Mouse (Mus musculus): ENCODE measurements at regions not wholly inside any gene's neighbourhood (a gene's known extent, or its start where the extent isn't known, plus 50 kb on each side); places are given as distances from the start of the nearest gene placed in this dataset.

DNA sequence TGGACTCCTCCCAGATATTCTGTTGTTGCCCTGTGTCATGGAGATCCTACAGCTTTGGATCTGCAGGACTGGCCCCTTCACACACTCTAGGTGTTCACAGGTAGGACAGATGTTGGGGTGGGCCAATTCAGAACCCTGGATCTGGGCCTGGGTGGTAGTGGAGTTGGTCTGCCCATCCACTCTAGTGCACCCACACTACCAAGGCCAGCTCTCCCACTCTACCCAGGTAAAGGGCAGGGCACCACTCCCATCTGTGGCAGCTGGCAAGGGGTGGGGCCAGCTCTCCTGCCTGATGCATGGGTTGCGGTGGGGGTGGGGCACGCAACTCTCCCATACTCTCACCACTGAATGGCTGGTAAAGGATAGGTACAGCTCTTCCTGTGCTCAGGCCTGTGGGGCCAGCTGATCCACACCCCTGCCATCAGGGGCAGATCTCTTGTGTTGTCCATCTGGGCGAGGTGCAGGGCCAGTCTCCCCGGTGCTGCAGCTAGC, 76.5 kb downstream of the Gja1 start:
- no peak for DNase-seq

DNA sequence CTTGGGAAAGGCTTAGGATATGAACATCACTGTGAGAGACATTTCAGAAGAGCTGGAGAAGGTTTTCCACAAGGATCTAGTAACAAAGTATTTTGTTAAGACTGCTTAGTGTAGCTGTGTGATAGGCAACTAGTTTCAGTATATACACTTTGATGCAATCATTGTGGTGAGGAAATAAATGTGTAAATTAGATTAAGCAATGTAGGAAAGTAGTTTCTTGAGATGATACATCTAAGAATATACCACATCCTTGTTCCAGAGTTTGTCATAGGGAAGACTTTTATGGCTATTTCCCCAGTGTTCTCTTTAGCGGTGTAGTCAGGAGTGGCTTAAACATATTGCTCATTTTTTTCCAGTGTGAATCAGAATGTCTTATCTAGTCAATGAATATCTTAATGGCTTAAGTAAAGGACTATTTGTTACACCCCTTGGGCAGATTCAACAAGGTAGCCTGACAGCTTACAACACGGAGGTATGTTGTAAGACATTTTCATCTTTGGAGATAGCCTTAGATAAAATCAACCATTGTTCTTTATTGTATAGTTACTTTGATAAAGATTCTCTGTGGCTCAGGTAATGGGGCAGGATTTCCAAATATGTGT, 78.8 kb downstream of the Gja1 start:
- no peak for DNase-seq

DNA sequence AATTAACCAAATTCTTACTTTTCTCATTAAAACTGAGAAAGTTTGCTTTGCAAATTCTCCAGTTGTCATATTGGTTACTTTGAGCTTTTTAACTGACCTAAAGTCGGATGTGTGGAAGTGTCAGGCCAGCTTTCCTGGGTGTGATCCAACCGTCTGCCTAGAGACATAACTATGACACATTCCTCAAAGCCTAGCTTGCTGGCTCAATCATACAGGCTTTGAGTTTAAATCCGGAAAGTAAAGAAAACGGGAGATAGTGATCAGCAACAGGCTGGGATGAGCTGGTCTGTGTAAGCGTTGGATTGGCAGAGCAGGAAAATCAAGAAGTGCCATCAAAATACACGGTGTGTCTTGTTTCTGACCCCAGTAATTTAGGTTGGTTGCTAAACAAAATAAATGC, 91.4 kb downstream of the Gja1 start:
- no peak for DNase-seq

DNA sequence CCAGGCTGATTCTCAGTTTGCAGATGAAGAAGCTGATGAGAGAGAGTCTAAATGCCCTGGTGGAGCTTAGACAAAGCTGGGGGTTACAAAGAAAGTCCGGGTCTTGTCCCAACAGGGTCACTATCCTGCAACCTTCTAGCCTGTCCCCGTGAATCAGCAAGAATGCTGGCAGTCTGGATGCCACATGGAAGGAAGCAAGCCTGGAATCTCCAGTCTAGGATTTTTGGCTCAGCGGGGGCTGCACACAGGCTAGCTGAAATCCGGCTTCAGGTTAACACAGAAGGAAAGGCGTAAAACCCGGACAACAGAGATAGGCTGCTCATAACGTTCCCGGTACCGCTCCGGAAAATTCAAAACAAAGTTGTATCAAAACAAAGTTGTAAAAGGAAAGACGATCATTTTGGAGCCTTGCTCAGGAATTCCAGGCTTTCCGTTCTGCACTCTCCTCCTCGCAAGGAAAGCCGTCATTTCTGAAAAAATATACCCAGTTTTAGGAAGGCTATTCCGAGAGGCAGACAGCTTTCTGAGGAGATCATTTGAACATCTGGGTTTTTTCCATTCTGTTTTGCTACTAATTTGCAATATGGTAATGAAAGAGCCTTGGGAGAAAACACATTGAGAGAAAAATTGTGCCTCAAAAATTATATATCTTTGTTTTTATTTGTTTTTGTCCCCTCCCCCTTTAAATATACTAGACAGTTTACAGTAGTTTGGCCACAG, 92.0 kb downstream of the Gja1 start:
- DNase-seq = peak; percentile 12 to 26

DNA sequence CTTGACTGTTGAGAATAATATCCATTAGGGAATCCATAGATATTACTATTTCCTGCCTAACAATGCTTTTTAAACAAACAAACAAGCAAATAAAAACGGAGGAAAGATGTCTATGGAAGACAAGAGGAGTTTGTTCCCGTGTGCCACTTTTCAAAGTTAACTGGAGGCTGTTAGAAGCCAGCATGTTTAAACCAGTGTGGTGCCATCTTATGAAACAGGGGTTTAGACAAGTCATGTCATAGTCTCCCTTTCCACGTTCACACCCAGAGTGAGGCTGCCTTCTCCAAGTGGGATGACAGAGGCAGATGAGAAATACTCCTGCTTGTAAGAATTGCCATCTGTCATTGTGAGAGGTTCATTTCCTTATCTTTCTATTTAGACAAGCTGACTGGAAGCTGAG, 92.8 kb downstream of the Gja1 start:
- DNase-seq = no peak

DNA sequence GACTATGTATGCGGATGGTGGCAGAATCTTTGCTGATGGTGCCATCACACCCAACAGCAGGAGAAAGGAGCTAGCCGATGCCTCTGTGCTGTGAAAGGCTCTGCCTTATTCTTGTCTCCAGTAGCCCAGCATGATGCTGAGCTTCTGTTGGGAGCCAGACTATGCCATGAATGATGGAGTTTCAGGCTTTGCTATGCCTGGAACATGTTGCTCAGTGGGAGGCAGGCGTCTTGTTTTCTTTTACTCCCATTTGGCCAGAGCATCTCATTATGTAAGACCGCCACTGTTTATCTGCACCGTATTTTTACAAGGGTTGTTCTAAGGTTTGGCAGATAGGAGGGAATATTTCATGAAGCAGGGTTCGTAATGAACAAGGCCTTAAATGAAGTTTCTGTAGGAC, 97.8 kb downstream of the Gja1 start:
- no peak for DNase-seq

DNA sequence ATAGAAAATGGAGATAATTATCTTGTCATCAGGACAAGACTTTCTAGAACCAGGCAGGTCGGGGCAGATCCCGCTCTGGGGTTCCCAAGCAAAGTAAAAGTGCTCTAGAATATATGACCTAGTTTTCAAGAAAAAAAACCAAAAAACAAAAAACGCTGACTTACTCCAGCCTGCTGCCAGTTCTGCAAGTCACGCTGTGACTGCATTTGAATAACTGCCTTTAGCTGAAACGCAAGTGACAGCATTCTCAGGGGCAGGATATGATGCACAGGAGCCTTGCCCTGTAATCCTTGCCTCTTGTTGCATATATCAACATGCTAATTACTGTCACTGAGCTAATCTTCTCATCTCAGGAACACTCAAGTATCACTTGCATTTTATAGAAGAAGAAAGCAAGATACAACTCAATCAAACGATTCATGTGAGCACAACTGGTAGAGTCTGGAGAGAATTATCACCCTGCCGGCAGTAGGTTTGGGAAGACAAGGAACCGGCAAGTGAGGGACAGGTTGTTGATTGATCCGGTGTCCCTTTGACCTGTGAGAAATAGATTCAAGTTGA, 105.1 kb downstream of the Gja1 start:
- DNase-seq = no peak

DNA sequence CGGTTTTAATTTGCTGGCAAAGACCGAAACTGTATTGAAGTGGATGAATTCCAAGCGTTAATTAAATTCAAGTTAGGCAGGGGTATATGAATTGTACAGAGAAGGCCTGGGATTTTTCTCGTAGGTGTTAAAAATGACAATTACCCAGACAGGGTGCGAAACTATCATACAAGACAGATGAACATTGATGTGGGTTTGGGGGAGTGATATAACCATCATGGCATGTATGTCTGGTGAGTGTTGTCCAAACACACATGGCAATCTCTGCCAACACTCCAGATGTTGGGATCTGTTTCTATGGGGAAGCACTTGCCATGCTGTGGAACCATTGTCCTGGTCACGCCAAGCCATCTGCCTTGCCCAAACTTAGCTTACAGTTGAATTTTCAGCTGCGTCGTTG, 107.8 kb downstream of the Gja1 start:
- DNase-seq = no peak

DNA sequence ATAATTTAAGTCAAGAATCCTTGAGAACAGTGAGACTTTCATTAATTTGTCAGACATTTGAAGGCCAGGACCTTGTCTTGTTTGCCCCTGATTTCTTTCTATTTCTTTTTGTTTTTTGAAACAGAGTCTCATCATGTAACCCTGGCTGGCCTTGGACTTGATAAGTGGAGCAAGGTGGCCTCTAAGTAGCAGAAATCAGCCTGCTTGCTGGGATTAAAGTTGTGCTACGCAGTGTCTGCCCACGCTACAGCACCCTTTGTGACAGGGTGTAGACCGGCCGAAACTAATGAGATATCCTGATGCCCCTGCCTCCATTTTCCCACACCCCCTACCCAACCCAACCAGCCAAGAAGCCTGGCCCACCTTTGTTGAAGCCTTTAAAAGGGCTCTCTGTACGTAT, 108.6 kb downstream of the Gja1 start:
- no peak for DNase-seq

DNA sequence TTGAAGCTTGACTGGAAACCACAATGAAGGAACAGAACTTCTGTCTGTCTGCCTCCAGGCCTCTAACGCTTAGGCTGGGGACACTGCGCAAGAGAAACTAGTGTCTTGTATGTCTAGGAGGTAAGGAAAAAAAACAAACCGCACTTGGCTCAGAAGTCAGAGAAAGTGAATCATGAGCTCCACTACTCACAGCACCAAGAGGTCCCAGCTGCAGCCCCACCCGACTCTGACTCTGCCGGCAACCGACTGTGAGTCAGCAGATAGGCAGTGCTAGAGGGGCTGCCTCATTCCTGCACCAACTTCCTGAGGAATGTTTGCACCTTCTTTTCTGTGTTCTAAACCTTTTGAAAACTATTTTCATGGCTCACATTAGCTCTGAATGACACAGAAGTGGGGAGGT, 109.5 kb downstream of the Gja1 start:
- peak; percentile 9 to 48 for DNase-seq

DNA sequence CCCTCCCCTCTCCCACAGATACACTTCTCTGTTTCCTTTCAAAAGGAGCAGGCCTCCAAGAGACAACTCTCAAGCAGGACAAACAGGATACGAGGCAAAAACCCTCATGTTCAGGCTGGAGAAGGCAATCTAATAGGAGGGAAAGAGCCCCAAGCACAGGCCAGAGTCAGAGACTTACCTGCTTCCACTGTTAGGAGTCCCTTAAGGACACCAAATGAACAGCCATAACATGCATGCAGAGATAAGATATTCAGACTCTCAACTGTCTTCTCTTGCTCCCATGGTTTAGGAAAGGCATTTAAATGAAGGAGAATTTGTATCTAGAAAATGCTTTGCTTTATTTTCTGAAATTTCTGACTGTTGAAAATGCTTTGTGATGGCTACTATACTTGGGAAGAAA, 116.3 kb downstream of the Gja1 start:
- DNase-seq = no peak

DNA sequence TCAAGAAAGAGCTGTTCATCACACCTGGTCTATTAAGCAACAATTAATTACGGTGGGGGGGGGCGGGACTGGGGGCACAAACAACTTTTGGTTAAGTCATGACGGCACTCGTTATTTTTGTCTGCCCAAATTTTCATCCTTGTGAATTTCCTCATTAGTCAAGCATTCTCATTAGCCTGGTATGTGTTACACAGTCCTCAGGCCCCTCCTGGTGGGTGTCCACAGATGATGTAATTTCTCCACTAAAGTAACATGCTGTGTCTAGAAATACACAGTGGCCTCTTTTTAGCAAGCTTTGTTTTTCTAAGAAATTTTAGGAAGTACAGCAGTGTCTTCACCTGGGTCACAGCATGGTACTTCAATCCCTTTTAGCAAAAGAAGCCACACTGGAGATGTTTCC, 118.2 kb downstream of the Gja1 start:
- DNase-seq = no peak

DNA sequence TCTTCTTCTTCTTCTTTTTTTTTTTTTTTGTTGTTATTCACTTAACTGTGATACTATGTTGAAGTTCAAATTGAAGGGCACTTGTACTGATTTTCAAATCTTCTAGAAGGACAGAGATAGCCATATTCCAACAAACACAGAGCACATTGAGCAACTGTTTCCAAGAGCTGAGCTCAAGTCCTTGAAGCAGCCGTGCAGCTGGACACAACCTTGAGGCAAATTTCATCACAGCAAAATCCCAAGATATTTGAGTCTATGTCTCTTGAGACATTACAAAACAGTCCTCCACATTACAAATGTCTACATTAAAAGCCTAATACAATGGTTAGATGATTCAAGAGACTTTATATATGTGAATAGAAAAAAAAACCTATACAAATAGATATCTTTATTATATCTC, 141.9 kb downstream of the Gja1 start:
- DNase-seq = no peak

DNA sequence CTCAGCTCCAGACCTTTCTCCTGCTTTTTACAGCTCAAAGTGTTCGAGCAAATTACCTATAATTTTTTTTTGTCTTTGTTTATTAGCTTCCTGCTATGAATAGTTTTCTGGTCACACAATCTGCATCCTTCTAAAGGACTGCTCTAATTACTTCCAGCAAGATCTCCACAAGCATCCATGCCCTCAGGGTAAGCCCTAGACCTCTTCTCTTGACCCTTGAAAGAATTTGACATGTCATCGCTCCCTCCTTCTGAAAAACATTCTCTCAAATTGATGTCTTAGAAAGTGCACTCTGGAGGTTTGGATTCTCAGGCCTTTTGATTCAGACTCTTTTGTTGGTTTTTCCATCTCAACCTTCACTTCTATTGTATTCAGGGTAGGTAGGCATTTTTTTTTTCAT, 148.7 kb downstream of the Gja1 start:
- no peak for DNase-seq

DNA sequence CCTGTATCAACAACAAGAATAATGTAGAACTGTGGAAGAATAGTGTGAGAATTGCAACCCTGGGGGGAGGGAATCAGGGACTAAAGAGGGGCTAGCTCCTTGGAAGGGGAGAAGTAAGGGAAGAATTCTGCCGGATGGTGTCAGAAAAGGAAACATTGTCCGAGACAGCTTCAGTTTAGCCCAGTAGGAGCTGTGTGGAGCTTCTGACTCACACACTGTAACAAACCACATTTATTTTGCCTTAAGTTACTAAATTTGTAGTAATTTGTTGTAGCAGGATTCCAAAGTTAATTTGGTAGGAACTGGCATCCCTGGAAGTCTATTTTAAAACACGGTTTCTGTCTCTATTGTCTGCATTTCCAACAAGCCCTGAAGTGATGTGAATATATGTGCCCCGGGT, 160.0 kb downstream of the Gja1 start:
- DNase-seq = no peak

DNA sequence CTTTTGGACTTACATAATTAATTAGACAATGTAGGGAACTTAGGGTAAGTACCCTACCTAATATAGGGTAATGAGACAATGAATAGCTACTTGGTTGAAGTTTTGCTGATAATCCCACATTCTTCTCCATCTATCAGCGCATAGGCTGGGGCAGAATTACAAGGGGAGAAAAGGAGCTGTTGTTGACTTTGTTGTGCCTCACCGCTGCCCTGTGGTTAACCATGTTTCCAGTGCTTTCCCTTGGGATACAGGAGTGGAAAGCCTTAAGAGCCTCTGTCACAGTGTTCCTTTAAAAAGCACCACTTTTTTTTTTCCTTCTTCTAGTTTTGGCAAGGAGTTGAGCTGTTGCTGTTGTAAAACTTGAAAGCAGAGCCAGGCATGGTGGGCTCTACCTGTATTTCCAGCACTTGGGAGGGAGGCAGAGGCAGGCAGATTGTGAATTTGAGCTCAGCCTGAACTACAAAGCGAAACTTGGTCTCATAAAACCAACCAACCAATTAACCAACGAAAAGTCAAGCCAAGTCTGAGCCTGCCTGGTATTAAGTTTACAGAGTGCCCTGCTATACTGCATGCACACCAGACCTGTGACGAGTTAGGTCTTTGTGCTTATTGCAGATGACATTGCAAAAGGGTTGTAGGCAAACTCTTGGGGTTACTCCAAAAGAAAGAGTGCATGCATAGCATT, 162.8 kb downstream of the Gja1 start:
- no peak for DNase-seq

DNA sequence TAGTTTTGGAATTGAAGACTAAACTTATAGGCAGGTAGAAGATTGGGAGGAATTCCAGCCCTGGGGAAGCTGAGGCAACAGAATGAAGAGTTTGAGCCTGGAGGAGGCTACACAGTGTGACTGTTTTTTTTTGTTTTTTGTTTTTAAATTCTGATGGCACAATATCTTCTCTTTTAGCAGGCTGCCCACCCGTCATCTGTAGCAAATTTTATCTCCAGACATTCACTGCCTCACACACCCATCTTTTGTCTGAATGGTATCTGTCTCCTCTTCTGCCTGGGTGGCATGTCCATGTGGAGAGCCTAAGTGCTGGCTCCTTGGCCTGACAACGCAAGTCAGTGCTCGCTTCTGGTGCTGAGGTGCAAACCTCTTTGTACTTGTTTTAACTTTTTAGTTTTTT, 165.0 kb downstream of the Gja1 start:
- DNase-seq = no peak

DNA sequence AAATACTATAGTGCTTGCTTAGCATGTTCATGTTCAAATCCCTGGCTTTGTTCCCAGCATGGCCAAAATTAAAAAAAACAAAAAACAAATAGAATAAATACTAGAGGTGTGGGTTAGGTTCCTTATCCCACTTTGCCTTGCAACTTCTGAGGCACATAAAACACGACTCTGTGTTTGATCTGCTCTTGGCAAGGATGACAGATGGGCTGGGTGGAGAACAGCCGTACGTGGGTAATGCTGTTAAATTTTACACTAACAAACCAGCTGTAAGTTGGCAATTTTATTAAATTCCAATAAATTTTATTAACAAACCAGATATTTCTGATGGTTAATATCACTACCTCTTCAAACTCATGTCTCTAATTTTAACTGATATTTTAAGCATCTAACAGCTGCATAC, 168.9 kb downstream of the Gja1 start:
- no peak for DNase-seq

DNA sequence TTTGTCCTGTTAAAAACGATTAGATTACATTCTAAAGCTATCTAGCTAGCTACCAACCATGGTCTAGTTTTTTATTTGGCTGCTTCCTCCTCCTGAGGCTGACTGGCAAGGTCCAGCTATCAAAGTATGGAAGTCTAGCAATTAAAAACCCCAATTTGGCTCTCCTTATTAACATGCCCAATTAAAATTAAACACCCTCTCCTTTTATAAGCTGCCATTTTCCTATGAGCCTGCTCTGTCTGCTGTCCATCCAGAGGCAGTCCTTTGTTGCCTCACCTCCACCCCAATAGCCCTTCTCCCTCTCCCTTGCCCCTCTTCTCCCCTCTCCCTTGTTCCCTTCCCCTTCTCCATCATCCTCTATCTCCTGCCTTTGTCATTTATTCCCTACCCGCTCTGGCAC, 169.7 kb downstream of the Gja1 start:
- no peak for DNase-seq

DNA sequence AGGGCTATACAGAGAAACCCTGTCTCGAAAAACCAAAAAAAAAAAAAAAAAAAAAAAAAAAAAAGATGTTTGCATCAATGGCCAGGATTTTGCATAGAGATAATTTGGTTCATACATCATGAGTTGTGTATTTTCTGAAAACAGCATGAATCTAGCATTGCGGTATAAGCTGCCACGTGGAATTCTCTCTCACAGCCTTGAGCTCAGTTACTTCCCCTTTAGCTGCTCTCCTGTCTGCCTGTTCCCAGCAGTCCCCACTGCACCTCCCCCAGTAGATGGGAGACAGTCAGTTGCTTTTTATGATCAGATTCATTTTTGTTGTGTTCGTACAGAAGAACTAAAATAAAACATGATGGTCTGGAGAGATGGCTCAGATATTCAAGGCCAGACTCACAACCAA, 170.7 kb downstream of the Gja1 start:
- DNase-seq = no peak

DNA sequence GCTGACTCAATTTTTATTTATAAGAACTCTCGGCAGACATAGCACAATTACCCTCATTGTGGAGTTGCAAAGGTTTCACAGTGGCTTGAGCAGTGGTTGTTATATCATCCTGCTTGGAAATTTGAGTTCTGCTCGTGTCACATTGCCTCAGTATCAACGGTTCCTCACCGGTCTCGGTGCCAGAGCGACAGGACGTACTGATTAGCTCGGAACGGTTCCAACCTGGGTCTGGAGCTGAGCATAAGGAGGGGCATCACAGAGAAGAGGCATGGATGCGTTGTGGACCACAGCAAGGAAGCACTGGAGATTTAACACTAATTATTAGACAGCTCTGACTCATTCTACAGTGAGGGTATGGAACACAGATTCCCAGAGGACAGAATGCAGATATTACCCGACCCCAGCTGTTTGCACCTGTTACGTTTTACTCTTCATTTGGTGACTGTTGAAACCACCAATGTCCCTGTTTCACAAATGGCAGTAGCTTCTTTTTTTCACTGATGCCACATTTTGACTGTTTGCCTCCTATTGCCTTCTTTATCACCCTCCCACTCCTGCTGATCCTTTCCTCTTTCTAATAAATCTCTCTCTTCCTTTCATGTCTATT, 189.8 kb downstream of the Gja1 start:
- no peak for DNase-seq

DNA sequence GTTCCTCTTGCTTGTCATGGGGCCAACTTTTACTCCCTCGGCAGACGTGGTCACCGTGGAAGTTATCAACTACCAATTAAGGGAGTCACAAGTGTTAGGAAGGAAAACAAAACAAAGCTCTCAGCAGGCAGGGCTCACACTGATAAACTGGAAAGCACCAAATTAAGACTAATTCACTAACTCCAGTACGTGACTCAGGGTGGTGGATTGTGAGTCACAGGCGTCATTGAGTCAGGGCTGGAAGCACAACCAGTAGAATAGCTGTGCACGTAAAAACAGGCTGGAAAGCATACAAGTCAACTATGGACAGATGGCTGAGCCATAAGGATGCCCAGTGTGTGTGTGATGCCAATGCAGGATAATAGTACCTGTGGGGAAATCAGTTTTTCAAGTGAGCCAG, 204.9 kb downstream of the Gja1 start:
- DNase-seq = no peak

DNA sequence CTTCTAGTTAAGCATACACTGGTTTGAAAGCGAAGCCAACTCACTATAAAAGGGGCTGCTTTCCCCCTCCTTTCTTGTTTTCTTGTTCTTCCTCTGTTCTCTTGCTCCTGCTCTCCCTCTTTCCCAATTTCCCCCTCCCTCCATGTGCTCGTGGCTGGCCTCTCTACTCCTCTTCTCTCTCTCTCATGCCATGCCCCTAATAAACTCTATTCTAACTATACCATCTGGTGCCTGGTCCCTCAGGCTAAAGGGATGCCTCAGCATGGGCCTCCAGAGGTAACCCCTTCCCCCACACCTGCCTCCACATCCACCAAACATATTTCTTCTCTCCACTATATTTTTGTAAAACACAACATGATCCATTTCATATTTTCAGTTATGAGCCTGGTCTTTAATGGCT, 210.1 kb downstream of the Gja1 start:
- DNase-seq = no peak

DNA sequence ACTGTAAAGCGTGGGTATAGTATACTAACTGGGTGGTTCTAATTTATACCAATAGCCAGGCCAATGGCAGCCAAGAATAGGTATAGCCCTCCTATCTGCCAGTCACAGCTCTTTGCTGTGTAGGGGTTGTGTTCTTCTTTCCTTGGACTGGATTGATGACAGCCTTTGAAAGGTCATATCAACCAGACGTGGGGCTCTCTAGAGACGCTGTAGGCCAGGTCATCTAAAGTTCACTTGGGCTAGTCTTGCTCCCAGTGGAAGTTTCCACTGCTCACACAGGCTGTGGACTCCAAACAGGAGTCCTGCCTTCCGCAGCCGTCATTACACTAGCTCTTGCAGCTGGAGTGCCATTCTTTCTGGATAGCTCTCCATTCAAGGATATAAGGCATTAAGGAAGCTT, 220.3 kb downstream of the Gja1 start:
- DNase-seq = no peak
